Mouse (Mus musculus) midbrain, embryonic 13.5 days (tissue): ENCODE results near the gene Hist1h2ag. TPM values are rescaled to one million over a fixed set of nuclear protein-coding genes. Genes with fewer than 3 reads are reported as not detected.

Experiments used
- ATAC-seq: fragments of 200-750 bp; cut with Nextera tagmentation; 2 replicates; pipeline ENCODE4 v1.8.0; 2017; ENCODE audit warnings: mild to moderate bottlenecking, moderate TSS enrichment, moderate library complexity
- H3K27ac ChIP-seq: fragments of 300-500 bp; sonication (generic); 2 replicates; pipeline ENCODE4 v1.5.1; 2015; ENCODE audit warnings: inconsistent platforms, mild to moderate bottlenecking, moderate library complexity
- H3K27me3 ChIP-seq: fragments of 300-500 bp; sonication (generic); 2 replicates; pipeline ENCODE4 v1.6.1; 2015; ENCODE audit warnings: mild to moderate bottlenecking, inconsistent platforms
- H3K36me3 ChIP-seq: fragments of 300-500 bp; sonication (generic); 2 replicates; pipeline ENCODE4 v1.6.1; 2015; ENCODE audit warnings: mild to moderate bottlenecking, inconsistent platforms
- H3K4me1 ChIP-seq: fragments of 300-500 bp; sonication (generic); replicated peaks from 2 replicates; pipeline ENCODE4 v1.6.1; 2015; ENCODE audit warnings: inconsistent platforms
- H3K4me2 ChIP-seq: fragments of 300-500 bp; sonication (generic); replicated peaks from 2 replicates; pipeline ENCODE4 v1.6.1; 2015; ENCODE audit warnings: moderate library complexity, mild to moderate bottlenecking, inconsistent platforms
- H3K4me3 ChIP-seq: fragments of 300-500 bp; sonication (generic); replicated peaks from 2 replicates; pipeline ENCODE4 v1.5.1; 2015; ENCODE audit warnings: mild to moderate bottlenecking, inconsistent platforms
- H3K9ac ChIP-seq: fragments of 300-500 bp; sonication (generic); replicated peaks from 2 replicates; pipeline ENCODE4 v1.6.1; 2015; ENCODE audit warnings: mild to moderate bottlenecking, inconsistent platforms
- H3K9me3 ChIP-seq: fragments of 300-500 bp; sonication (generic); 2 replicates; pipeline ENCODE4 v1.6.1; 2016; ENCODE audit warnings: mild to moderate bottlenecking, inconsistent platforms
- WGBS: fragments of 180-500 bp; shearing (Covaris S2); methylation state at CpG from one replicate; pipeline ENCODE4 v1.1.7; 2015; 5-methylcytosine and 5-hydroxymethylcytosine counted together
- polyA plus RNA-seq: library from polyadenylated mRNA; unstranded; fragments of >200 nt; fragmentation: Nextera tagmentation; extraction: Ambion mirVana; gene quantifications from 2 replicates; pipeline ENCODE4 v1.2.1, GENCODE M21; 2015

The Hist1h2ag gene
- polyA plus RNA-seq, 1 experiment from 2014 or later, result 21.2 TPM

GRCm38 (mm10) chr13:21999147-21999546 lies 43.6 kb downstream of the Hist1h2ag start:
- Histone ChIP-seq H3K9me3 (no peaks in the 10 kb centered on the region), H3K27me3 (peaks cover 98% of the 10 kb centered on the region), H3K27ac (no peak overlapping the region), H3K4me2 (no peak overlapping the region), H3K4me1 (peaks cover 8% of the 10 kb centered on the region; the same call in 1 of the 2 replicates), H3K36me3 (no peaks in the 10 kb centered on the region), H3K9ac (no peak overlapping the region), H3K4me3 (no peak overlapping the region)
- no peak for ATAC-seq
- 34% methylated on average over 4 of the region's 4 CpGs for WGBS

GRCm38 (mm10) chr13:21998412-21998811 lies 44.3 kb downstream of the Hist1h2ag start:
- H3K4me2 ChIP-seq, result no peak overlapping the region
- no peak overlapping the region for H3K9ac ChIP-seq
- no peak overlapping the region for H3K27ac ChIP-seq
- peaks cover 8% of the 10 kb centered on the region; the same call in 1 of the 2 replicates for H3K4me1 ChIP-seq
- no peak for ATAC-seq
- no peaks in the 10 kb centered on the region for H3K9me3 ChIP-seq
- no peak overlapping the region for H3K4me3 ChIP-seq
- 19% methylated on average over 3 of the region's 3 CpGs for WGBS
- H3K27me3 ChIP-seq, result peaks cover 98% of the 10 kb centered on the region
- H3K36me3 ChIP-seq, result no peaks in the 10 kb centered on the region

- ATAC-seq, result no peak
Measured at GRCm38 (mm10) chr13:21997821-21998220, 44.9 kb downstream of the Hist1h2ag start.

GRCm38 (mm10) chr13:21997201-21997820 lies 45.4 kb downstream of the Hist1h2ag start:
- Histone ChIP-seq H3K36me3 (no peaks in the 10 kb centered on the region), H3K27me3 (peaks cover 95% of the 10 kb centered on the region), H3K4me1 (peaks cover 8% of the 10 kb centered on the region; the same call in 1 of the 2 replicates), H3K4me3 (peak overlapping the region; percentile 17), H3K4me2 (peak overlapping the region; percentile 38), H3K9me3 (no peaks in the 10 kb centered on the region), H3K9ac (no peak overlapping the region), H3K27ac (no peak overlapping the region)
- ATAC-seq, result no peak
- 1% methylated on average over 21 of the region's 21 CpGs for WGBS

More at GRCm38 (mm10) chr13:21997821-21998220, 44.9 kb downstream of the Hist1h2ag start:
- Histone ChIP-seq H3K9ac (no peak overlapping the region), H3K9me3 (no peaks in the 10 kb centered on the region), H3K36me3 (no peaks in the 10 kb centered on the region), H3K4me2 (no peak overlapping the region), H3K4me1 (peaks cover 8% of the 10 kb centered on the region; the same call in 1 of the 2 replicates), H3K27me3 (peaks cover 95% of the 10 kb centered on the region), H3K27ac (no peak overlapping the region), H3K4me3 (no peak overlapping the region)
- 4% methylated on average over 4 of the region's 4 CpGs for WGBS

GRCm38 (mm10) chr13:21996840-21997185 lies 45.9 kb downstream of the Hist1h2ag start:
- Histone ChIP-seq H3K36me3 (no peaks in the 10 kb centered on the region), H3K9me3 (no peaks in the 10 kb centered on the region), H3K27ac (no peak overlapping the region), H3K4me2 (peak overlapping the region; percentile 38), H3K4me1 (peaks cover 8% of the 10 kb centered on the region; the same call in 1 of the 2 replicates), H3K27me3 (peaks cover 91% of the 10 kb centered on the region), H3K9ac (no peak overlapping the region), H3K4me3 (peak overlapping the region; percentile 17)
- no peak for ATAC-seq
- WGBS, result 0% methylated on average over 13 of the region's 13 CpGs

GRCm38 (mm10) chr13:21996101-21996839 lies 46.5 kb downstream of the Hist1h2ag start:
- no peak for ATAC-seq
- Histone ChIP-seq H3K36me3 (no peaks in the 10 kb centered on the region), H3K27me3 (peaks cover 90% of the 10 kb centered on the region), H3K27ac (no peak overlapping the region), H3K9ac (no peak overlapping the region), H3K4me1 (peaks cover 8% of the 10 kb centered on the region; the same call in 1 of the 2 replicates), H3K4me3 (peak overlapping the region; percentile 31), H3K9me3 (no peaks in the 10 kb centered on the region; the same call in 1 of the 2 replicates), H3K4me2 (peak overlapping the region; percentile 53)
- 1% methylated on average over 12 of the region's 12 CpGs for WGBS

- WGBS, result under 1% methylated on average over 21 of the region's 21 CpGs
- Histone ChIP-seq H3K4me2 (peak overlapping the region; percentile 53), H3K9me3 (no peaks in the 10 kb centered on the region; the same call in 1 of the 2 replicates), H3K36me3 (no peaks in the 10 kb centered on the region), H3K4me1 (peaks cover 8% of the 10 kb centered on the region; the same call in 1 of the 2 replicates), H3K9ac (no peak overlapping the region), H3K27me3 (peaks cover 90% of the 10 kb centered on the region), H3K4me3 (peak overlapping the region; percentile 31), H3K27ac (no peak overlapping the region)
- ATAC-seq, result no peak; the same call in 1 of the 2 replicates
Measured at GRCm38 (mm10) chr13:21995331-21995914, 47.3 kb downstream of the Hist1h2ag start.

- no peaks in the 10 kb centered on the region; the same call in 1 of the 2 replicates for H3K9me3 ChIP-seq
- no peak for ATAC-seq
- no peak overlapping the region for H3K27ac ChIP-seq
- peak overlapping the region; percentile 53 for H3K4me2 ChIP-seq
- H3K36me3 ChIP-seq, result no peaks in the 10 kb centered on the region
- peak overlapping the region; percentile 31 for H3K4me3 ChIP-seq
- H3K9ac ChIP-seq, result no peak overlapping the region
- WGBS, result 4% methylated on average over 8 of the region's 8 CpGs
- H3K4me1 ChIP-seq, result peaks cover 8% of the 10 kb centered on the region; the same call in 1 of the 2 replicates
- peaks cover 87% of the 10 kb centered on the region for H3K27me3 ChIP-seq
Measured at GRCm38 (mm10) chr13:21994896-21995295, 47.8 kb downstream of the Hist1h2ag start.

GRCm38 (mm10) chr13:21993957-21994738 lies 48.6 kb downstream of the Hist1h2ag start:
- H3K4me1 ChIP-seq, result peaks cover 8% of the 10 kb centered on the region; the same call in 1 of the 2 replicates
- H3K4me3 ChIP-seq, result no peak overlapping the region
- no peaks in the 10 kb centered on the region for H3K36me3 ChIP-seq
- no peak overlapping the region for H3K4me2 ChIP-seq
- H3K27ac ChIP-seq, result no peak overlapping the region
- ATAC-seq, result no peak
- peaks cover 83% of the 10 kb centered on the region for H3K27me3 ChIP-seq
- H3K9me3 ChIP-seq, result no peaks in the 10 kb centered on the region; the same call in 1 of the 2 replicates
- H3K9ac ChIP-seq, result no peak overlapping the region
- under 1% methylated on average over 22 of the region's 22 CpGs for WGBS

- Histone ChIP-seq H3K4me2 (no peak overlapping the region), H3K4me1 (peaks cover 8% of the 10 kb centered on the region; the same call in 1 of the 2 replicates), H3K4me3 (no peak overlapping the region), H3K36me3 (no peaks in the 10 kb centered on the region), H3K9me3 (no peaks in the 10 kb centered on the region; the same call in 1 of the 2 replicates), H3K27me3 (peaks cover 74% of the 10 kb centered on the region), H3K27ac (no peak overlapping the region), H3K9ac (no peak overlapping the region)
- 82% methylated on average over 5 of the region's 5 CpGs for WGBS
- ATAC-seq, result no peak
Measured at GRCm38 (mm10) chr13:21992550-21992949, 50.2 kb downstream of the Hist1h2ag start.
